Mouse (Mus musculus) kidney, postnatal 25 days (tissue): ENCODE data around the gene Rbm7.
"Not testable (repeated sequence)": the region's sequence is repeated elsewhere in the genome, so short reads cannot be mapped to it uniquely, and the experiment has no call there.

ENCODE experiments used
- DNase-seq, 2 experiments: peaks; one replicate each; pipeline ENCODE4 v3.0.0; 2021; ENCODE audit warnings: mixed read lengths in 2 of 2

Gene Rbm7

GRCm38 (mm10) chr9:48479838-48480410, 15.2 kb downstream of the Rbm7 start:
- DNase-seq = no peak

GRCm38 (mm10) chr9:48478808-48479207, 16.3 kb downstream of the Rbm7 start:
- no peak for DNase-seq

GRCm38 (mm10) chr9:48476236-48477165, 18.6 kb downstream of the Rbm7 start:
- DNase-seq = no peak

- DNase-seq = no peak
Observed at GRCm38 (mm10) chr9:48474367-48474766, 20.7 kb downstream of the Rbm7 start.

- DNase-seq = no peak
Observed at GRCm38 (mm10) chr9:48473131-48473530, 22.0 kb downstream of the Rbm7 start.

- DNase-seq = no peak
Observed at GRCm38 (mm10) chr9:48472441-48473025, 22.6 kb downstream of the Rbm7 start.

- DNase-seq = not testable (repeated sequence)
Observed at GRCm38 (mm10) chr9:48467471-48467870, 27.6 kb downstream of the Rbm7 start.

GRCm38 (mm10) chr9:48466804-48467203, 28.3 kb downstream of the Rbm7 start:
- peak; percentile 62 to 89 for DNase-seq

- no peak for DNase-seq
Observed at GRCm38 (mm10) chr9:48465671-48466070, 29.4 kb downstream of the Rbm7 start.

GRCm38 (mm10) chr9:48461545-48461944, 33.6 kb downstream of the Rbm7 start:
- no peak for DNase-seq

GRCm38 (mm10) chr9:48460720-48461119, 34.4 kb downstream of the Rbm7 start:
- DNase-seq = no peak

GRCm38 (mm10) chr9:48459391-48459790, 35.7 kb downstream of the Rbm7 start:
- DNase-seq = no peak

- no peak for DNase-seq
Observed at GRCm38 (mm10) chr9:48458879-48459278, 36.2 kb downstream of the Rbm7 start.

- DNase-seq = no peak
Observed at GRCm38 (mm10) chr9:48455961-48456360, 39.1 kb downstream of the Rbm7 start.

- no peak for DNase-seq
Observed at GRCm38 (mm10) chr9:48450066-48450465, 45.0 kb downstream of the Rbm7 start.

GRCm38 (mm10) chr9:48447783-48448209, 47.3 kb downstream of the Rbm7 start:
- peak in 1 of 2 experiments; percentile 49 for DNase-seq

GRCm38 (mm10) chr9:48444821-48445220, 50.3 kb downstream of the Rbm7 start:
- DNase-seq = no peak

- DNase-seq = no peak
Observed at GRCm38 (mm10) chr9:48443873-48444272, 51.2 kb downstream of the Rbm7 start.
